Mouse (Mus musculus) layer of hippocampus, postnatal 10 days (tissue): ENCODE measurements at regions not wholly inside any gene's neighbourhood (a gene's known extent, or its start where the extent isn't known, plus 50 kb on each side); places are given as distances from the start of the nearest gene placed in this dataset.

Source experiments
- DNase-seq, 2 experiments: peaks; one replicate each; pipeline ENCODE4 v3.0.0; 2021; ENCODE audit warnings: low spot score in 2 of 2

DNA sequence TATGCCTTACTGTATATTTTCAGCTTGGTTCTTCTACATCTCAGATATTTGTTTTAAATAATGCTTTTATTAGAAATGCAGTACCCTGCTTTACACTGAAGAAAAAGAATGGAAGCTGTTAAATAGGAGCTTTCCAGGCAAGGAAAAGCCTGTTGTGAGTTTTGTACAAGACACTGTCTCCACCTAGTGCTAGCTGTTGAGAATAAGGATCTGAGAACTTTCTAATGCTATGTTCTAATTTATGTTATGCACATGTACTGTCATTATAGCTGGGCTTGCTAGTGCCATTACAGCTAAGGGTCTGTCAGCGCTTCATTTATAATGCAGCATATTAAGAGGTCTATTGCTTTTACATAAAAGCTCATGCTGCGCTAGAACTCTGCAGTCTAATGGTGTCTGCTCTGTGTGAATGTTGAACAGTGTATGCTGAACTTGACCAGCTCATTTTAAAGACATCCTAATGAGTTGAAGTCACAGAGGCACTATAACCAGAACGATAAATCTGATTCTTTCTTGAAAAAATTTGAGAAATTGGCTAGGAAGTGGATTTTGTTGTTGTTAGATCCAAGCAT lies 315.4 kb upstream of the Dnajc24 start:
- peak in 1 of 2 experiments; percentile 5 for DNase-seq

DNA sequence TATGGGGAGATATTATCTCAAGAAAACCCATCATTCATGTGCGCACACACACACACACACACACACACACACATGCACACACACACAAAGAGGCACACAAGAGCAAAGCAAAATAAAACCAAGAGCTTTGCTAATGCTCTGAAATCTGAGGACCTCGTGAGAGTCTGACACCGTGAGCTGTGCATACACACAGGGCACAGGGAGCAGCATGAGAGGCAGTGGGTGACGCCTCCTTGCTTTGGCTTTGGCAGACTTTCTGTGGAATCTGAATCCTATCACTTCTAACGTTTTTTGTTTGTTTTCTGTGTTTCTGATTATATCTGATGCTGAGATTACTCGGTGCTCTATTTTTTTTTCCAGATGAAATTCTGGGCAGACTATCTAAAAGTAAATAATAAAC lies 343.4 kb upstream of the Dnajc24 start:
- no peak for DNase-seq

DNA sequence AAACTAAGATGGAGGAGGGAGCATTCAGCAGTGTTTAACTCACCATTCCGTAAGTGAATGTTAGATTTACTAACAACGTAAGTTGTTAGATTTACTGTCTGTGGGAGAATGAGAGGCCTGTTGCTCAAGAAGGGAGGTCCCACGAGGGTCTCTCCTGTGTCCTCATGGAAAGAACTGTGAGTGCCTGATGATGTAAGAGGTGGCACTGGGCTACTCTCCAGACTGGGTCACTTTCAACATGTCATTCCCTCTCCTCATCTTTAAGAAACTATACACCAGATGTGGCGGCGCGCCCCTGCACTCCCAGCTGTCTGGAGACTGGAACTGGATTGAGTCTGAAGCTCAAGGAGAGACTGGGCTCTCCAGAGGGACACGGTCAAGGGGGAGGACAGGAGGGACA lies 343.9 kb upstream of the Dnajc24 start:
- no peak for DNase-seq

DNA sequence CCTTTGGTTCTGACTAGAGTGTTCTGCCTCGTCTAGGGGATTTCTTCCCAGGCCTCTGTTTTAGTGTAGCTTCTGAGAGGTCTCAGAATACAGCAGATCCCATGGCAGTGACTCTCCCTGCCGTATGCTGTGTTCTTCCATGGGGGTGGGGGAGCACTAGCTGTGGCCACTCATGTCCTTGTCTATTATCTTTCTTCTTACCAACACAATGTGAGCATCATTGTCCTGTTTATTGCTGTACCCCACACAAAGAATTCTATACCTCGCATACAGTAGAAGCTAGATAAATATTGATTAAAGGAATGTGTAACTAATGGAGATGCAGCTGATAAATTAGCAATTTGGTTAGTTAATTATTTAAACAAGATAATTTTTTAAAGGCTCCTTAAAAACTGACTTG lies 337.5 kb upstream of the Mpped2 start:
- no peak for DNase-seq

DNA sequence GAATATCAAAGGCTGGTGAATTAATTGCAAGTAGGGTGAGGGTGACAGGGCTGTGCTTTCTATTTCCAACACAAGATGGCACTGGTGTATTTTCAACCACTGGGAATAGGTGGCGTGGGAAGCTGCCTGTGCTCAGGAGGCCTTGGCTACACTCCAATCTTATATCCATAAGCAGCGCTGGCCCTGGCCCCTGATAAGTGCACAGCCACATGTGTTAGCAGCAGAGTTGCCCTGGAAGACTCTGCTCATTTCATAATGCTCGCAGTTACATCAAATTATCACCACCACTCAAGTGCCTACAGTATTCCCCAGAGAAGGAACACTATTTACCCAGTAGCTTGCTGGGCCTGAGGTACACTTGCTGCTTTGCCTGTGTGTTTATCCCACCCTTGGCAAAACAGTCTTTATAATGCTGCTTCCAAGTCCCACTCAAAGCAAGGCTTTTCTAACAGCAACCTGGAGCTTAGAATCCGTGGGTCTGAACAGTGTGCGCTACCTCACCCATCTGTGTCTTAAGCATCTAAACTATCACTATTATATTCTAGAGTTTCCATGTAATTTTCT lies 337.0 kb upstream of the Mpped2 start:
- DNase-seq, result peak; percentile 63 to 77

DNA sequence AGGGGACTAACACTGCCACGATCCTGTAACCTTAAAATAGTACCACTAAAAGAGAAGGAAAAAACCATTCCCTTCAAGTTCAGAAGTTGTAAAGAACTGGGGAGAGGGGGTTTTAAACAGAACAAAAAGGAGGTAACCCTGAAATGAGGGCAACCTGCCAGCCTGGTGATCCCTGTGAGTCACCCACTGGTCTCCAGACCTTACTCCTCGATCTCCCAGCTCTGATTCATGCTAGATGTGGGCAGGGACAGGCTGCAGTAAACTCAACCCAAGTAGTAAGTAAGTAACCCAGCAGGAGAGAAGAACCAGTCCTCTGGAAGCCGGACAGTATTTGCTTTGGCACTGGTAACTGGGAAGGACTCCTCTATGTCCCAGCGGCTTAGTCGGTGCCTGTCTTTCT lies 324.4 kb upstream of the Mpped2 start:
- no peak for DNase-seq

DNA sequence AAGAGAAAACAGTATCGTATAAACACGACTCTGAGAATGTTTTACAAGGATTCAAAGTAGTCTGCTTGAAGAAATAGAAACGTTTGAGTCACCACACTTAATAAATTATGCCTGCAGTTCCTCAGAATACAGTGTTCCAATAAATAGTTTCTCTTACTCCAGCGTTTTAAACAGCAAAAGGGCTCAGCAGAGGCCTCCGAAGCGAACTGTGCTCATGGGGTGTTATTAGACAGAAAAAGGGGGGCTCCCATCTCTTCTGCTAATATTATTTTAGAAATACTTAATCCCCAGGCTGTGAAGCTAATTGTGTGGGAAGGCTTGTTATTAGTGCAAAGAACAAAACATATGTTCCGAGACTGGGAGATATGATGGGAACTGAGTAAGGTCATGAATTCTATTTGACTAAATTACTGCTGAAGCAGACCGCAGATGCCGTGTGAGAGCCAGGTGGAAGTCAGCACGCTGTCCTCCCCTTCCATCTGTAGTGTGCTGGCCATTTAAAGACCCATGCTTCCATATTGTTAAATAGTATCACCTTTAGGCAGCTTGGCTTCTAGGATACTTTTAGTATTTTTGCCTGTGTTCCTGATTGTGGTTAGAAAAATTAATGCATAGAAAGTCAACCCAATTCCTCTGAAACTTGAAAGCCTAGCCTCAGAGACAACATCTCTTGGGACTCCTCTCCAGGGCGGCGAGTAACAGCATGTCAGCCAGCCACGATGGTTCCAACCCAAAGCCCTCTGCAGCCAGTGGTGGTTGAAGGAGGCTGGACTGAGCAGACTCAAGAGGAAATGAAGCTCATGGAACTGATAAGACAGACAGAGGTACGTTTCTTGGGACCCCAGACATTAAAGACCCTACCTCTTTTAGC lies 309.4 kb upstream of the Mpped2 start:
- DNase-seq, result no peak

DNA sequence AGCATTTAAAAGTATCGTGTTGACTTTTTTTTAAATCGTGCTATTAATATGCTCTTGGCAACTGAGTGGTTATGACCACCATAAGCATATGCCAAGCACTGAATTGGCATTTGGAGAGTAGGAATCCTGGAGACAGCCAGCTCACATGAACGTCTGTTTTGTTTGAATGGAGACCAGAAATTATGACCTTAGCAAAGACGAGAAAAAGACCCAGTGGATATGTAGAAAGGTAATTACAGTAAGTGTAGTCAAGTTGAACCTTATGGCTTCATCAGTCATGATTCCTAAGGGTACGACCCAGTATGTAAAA lies 308.8 kb upstream of the Mpped2 start:
- no peak for DNase-seq

DNA sequence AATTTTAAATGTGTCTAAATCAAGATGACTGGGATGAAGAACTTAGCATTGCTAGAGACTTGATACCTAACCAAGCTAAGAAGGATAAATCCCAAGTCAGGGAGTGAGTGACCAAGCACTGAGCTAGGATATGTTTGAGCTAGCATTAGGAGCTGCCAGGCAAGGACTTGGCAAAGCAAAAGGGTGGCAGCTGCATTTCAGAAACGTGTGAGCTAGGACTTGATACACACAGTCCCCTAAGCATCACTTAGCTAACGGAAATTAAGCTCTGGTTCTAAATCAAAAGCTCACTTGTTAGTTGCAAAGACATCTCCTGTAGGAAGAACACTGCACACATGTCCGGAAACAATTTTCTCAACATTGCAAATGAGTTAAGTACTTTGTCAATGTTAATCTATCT lies 308.2 kb upstream of the Mpped2 start:
- DNase-seq, result peak in 1 of 2 experiments; percentile 17

DNA sequence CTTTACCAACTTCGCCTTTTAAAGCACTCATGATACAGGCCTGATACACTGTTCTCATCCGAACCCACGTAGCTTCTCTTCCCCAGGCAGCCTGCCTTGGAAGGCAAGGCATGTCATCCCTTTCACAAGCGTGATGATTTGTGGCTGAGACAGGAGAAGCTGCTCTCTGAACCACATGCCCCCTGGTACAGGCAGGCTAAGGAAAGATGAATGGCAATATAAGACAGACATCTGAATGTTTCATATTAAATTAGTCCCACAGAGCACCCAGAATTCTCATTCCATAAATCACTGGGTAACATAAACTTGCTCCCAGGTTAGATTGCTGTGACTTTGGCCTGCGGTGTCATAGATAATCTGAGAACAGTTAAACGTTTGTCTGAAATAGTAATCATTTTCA lies 280.9 kb upstream of the Mpped2 start:
- no peak for DNase-seq

DNA sequence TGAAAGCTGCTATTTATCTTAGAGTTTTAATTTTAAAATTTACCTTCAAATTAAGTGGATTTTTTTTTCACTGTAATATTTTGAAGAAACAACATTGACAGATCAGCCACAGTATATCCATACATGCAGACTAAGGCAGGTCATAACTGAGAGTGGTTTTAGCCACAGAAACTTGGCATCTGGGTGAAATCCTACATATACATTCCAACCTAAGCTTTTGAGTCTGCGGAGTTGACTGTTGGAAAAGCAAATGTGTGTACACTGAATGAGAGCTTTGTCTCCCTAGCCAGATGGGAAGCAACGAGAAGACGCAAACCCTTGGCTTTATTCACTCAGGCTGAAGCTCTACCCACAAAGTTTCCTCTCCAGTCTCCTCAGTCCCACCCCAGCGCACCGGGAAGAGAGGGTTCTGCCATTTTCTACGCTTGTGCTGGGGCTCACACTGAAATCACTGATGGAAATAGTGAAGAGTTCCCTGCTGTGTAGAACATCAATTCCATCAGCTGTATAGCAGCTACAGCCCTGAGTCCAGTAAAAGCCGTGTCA lies 277.5 kb upstream of the Mpped2 start:
- DNase-seq, result no peak

DNA sequence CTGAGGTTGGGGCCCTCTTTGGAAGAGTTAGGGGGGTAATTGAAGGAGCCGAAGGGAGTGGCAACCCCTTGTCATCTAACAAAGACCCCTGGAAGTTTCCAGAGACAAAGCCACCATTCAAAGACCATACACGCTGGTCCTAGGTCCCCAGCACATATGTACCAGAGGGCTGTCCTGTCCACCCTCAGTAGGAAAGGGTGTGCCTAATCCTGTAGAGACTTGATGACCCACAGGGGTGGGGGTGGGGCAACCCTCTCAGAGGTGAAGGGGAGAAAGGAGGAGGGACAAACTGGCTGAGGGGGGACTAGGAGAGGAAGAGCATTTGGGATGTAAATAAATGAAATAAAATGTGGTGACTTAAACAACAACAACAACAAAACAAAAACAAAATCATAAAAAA lies 274.9 kb upstream of the Mpped2 start:
- DNase-seq, result no peak

DNA sequence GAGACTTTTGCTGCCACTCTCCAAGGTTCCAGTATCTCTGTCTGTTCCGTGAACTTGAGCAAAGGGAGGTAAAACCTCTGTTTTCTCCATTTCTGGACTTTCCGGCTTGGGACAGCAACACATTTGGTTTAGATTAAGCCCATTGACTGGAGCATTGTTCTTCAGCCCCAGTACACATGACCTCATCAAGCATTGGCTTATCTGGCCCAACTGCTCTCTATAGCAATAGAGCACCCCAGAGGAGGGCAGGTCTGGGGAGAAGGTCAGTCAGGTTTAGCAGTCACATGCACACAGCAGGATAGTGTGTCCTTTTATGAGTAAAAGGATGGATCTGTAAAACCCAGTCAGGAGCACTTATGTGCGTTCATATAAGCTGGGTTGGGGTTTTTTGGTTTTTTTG lies 268.1 kb upstream of the Mpped2 start:
- DNase-seq, result no peak

DNA sequence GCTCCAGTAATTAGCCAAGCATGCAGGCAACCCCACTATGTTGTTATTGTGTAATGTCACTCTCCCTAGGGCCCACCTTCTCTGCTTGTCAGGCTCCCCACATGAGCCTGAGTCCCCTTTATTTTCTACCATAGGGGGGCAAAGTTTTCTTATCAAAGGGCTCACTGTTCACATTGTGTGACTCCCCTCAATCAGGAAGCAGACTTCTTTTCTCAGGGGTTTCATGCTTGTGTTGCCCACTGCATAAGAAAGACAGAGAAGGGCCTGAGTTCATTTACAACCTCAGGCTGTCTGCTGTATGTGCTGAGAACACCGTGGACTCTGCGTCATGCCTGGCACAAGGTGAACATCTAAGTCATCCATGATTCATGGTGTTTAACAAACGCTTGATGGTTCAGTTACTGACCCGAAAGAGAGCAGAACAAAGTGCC lies 267.6 kb upstream of the Mpped2 start:
- no peak for DNase-seq

DNA sequence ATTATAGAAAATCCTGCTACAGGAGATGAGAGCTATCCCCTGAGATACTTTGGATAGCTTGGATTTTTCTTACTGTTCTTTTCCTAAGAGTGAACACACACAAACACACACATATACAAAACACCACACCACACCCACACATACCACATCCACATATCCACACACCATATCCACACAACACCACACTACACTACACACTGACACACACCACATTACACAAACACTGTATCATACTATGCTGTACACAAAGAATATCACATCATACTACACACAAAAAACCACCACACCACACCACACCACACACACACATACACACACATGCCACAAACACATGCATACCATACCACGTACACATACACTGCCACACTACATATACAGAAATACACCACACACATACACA lies 267.1 kb upstream of the Mpped2 start:
- no peak for DNase-seq

DNA sequence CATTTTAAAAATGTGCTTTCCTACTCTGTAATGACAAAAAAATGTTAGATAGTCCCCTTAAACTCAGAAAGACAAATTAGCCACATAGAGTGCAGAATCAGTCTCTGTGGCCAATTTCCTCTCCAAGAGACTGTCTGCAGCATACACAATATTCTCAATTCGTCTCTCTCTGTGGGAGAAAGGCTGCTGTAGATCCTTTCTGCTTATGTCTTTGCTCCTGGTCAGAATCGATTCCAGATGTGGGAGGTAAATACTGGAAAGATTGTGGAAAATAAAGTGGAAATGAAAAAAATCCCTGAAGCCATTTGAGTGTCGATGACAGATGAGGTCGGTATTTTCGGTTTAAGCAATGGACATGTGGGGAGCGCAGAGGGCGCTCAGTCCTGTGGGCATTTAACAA lies 265.8 kb upstream of the Mpped2 start:
- no peak for DNase-seq

DNA sequence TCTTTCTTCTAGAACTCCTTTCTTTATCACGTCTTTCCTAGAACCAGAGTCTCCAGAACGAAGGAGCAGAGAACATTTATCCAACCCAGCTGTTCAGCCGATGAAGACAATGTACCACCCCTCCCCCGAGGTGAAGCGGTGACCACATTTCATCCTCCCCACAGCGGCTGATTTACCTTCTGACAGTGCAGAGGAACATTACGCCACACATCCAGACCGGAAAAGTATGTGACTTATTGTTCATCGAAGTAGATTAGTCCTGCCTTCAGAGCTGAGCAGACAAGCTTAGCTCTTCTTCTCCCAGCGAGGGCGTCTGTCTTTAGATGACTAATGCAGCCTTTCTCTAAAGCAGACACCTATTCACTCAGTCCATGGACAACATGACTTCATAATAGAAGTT lies 264.2 kb upstream of the Mpped2 start:
- no peak for DNase-seq

DNA sequence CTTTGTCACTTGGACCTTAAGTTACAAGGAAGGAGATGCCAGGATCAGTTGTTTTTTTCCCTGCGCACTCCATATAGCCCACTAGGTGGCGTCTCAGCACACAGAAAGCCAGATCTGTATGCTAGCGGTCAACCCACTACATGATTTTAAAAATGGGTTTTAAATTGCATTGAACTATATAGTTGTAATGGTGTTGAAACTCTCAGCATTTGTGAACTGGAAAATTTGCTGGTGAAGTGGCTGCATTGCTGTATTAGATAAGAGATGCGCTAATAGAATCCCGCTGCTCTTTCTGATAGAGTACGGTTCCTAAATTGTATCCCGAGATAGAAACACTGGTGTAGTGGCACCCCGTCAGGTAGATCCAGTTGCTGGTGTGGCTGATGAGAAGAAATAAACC lies 261.9 kb upstream of the Mpped2 start:
- peak; percentile 68 to 81 for DNase-seq

DNA sequence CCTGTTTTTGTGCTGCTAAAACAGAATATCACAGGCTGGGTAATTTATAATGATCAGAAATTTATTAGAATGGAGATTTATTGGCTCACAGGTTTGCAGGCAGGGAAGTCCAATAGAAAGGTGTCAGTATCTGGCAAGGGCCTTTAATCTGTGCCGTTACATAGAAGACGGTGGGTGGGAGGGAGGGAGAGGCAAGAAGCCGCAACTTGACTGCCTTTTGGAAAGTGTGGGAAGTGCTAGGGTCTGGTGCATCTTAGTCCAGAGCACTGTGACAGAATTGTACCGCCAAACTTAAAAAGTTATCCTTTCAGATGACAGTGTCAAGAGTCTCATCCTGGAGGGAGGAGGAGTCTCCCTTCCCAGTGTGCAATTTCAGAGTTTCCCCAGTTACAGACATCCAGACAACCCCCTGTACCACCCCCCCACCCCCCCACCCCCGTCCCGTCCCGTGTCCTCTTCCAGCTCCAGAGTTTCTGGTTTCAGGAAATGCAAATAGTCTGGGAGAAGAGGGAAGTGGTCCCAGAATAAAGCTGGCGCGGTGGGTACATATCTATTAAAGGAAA lies 261.4 kb upstream of the Mpped2 start:
- no peak for DNase-seq

DNA sequence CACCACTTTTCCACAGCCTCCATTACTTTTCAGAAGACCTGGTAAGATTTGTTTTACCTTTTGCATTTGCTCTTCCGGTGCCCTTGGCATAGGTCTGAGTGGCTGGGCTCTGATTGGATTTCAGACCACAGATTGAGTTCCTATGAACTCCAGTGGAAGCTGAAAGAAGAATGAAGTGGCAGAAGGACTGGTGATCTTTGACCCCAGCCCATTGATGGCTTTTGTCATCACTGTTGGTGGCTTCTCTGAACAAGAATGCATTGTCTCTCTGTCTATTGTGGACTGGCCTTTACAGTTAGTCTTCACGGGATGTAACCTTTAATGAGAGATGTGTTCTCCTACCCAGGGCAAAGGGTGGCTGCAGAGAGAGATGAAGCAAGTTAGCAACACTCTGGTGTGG lies 256.9 kb upstream of the Mpped2 start:
- no peak for DNase-seq

DNA sequence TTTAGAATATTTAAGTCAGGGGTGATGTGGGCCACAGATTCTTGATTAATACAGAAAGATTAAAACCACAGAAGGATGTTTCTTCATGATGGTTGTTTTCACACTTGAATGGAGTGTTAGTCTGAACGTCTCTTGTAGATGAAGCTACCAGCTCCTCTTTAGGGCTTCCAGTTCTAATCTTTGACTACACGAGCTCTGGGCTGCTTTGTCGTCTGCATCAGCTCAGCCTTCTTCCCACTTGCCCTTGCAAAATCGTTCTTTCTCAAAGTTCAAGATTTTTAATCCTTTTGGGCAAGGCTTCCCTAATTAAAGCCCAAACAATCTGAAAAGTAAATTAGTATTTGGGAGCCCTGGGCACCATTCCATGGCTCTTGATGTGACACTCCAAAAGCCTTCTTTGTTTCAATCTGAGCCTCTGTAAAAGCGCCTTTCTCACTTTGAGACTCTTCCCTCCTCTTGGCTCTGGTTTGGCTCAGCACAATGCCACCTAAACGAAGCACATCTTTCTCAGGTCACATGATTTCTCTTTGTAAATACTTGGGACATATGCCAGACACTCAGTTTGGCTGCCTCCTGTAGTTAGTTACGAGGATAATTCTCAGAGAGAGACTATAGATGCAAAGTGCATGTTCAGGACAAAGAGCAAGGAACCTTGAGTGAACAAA lies 238.6 kb upstream of the Mpped2 start:
- peak in 1 of 2 experiments; percentile 35 for DNase-seq

DNA sequence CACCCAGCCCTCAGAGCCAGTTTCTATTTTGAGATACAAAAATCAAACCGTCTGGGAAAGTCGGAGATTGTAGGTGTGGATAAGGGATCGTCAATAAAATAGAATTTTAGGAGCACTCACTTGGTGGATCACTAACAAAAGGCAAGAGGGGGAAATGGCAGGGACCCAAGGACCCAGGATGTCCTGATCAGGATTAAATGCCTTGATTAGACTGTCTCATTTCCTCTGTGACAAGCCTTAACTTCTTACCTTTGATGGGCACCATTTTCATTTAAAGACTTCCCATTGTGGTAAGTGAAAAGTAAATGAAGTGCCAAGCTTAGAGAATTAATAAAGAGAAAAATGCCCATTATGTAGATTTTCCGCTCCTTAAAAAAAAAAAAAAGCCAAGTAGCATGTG lies 238.0 kb upstream of the Mpped2 start:
- no peak for DNase-seq
